Mouse (Mus musculus) ovary, postnatal 36 days (tissue): ENCODE measurements around the gene Fdx1l.

ENCODE experiments used
- DNase-seq: peaks from one replicate; pipeline ENCODE4 v3.0.0; 2022; ENCODE audit warnings: low spot score, mixed read lengths

Gene Fdx1l

GRCm38 (mm10) chr9:21073044-21073840 lies at the start of gene Fdx1l, which contains the start of gene Gm49373:
Gene Fdx1l (minus strand): TSS chr9:21073614.
Gene Gm49373 (minus strand): TSS chr9:21073096.
- peak; percentile 86 for DNase-seq

GRCm38 (mm10) chr9:21121483-21121882 lies 48.1 kb upstream of the Fdx1l start:
- no peak for DNase-seq

- no peak for DNase-seq
Measured at GRCm38 (mm10) chr9:21117073-21117472, 43.7 kb upstream of the Fdx1l start.

GRCm38 (mm10) chr9:21115105-21115504 lies 41.7 kb upstream of the Fdx1l start:
- no peak for DNase-seq

GRCm38 (mm10) chr9:21114190-21114589 lies 40.8 kb upstream of the Fdx1l start:
- DNase-seq, result no peak

GRCm38 (mm10) chr9:21113751-21114150 lies 40.3 kb upstream of the Fdx1l start:
- no peak for DNase-seq

- no peak for DNase-seq
Measured at GRCm38 (mm10) chr9:21107607-21108237, 34.3 kb upstream of the Fdx1l start.

- no peak for DNase-seq
Measured at GRCm38 (mm10) chr9:21105760-21106564, 32.5 kb upstream of the Fdx1l start.

GRCm38 (mm10) chr9:21104814-21105213 lies 31.4 kb upstream of the Fdx1l start:
- no peak for DNase-seq

GRCm38 (mm10) chr9:21102076-21102475 lies 28.7 kb upstream of the Fdx1l start:
- DNase-seq, result no peak

GRCm38 (mm10) chr9:21100447-21101161 lies 27.2 kb upstream of the Fdx1l start:
- no peak for DNase-seq

- no peak for DNase-seq
Measured at GRCm38 (mm10) chr9:21097793-21098192, 24.4 kb upstream of the Fdx1l start.

GRCm38 (mm10) chr9:21095958-21096357 lies 22.5 kb upstream of the Fdx1l start:
- no peak for DNase-seq

GRCm38 (mm10) chr9:21093423-21093822 lies 20.0 kb upstream of the Fdx1l start:
- no peak for DNase-seq

- DNase-seq, result peak; percentile 95
Measured at GRCm38 (mm10) chr9:21091707-21092320, 18.4 kb upstream of the Fdx1l start, which contains the start of the genes Gm38431 and Raver1. Gene Gm38431 (minus strand): TSS chr9:21091997. Gene Raver1 (minus strand): TSS chr9:21092008.

GRCm38 (mm10) chr9:21090972-21091706 lies 17.7 kb upstream of the Fdx1l start:
- no peak for DNase-seq

GRCm38 (mm10) chr9:21090537-21090936 lies 17.1 kb upstream of the Fdx1l start:
- DNase-seq, result no peak

GRCm38 (mm10) chr9:21083324-21083723 lies 9.9 kb upstream of the Fdx1l start:
- DNase-seq, result no peak

GRCm38 (mm10) chr9:21081127-21081526 lies 7.7 kb upstream of the Fdx1l start:
- no peak for DNase-seq

GRCm38 (mm10) chr9:21075625-21076024 lies 2.2 kb upstream of the Fdx1l start:
- DNase-seq, result no peak

GRCm38 (mm10) chr9:21074173-21074572 lies 759 bp upstream of the Fdx1l start:
- DNase-seq, result no peak
